Mouse (Mus musculus): ENCODE measurements around the gene Avpi1. TPM values are rescaled to one million over a fixed set of nuclear protein-coding genes. Genes with fewer than 3 reads are reported as not detected.
A peak's percentile ranks its signal among the peaks of the same experiment; 100 is the strongest.

Gene Avpi1
- polyA plus RNA-seq, 1 experiment from 2014 or later: 29.7 TPM

DNA sequence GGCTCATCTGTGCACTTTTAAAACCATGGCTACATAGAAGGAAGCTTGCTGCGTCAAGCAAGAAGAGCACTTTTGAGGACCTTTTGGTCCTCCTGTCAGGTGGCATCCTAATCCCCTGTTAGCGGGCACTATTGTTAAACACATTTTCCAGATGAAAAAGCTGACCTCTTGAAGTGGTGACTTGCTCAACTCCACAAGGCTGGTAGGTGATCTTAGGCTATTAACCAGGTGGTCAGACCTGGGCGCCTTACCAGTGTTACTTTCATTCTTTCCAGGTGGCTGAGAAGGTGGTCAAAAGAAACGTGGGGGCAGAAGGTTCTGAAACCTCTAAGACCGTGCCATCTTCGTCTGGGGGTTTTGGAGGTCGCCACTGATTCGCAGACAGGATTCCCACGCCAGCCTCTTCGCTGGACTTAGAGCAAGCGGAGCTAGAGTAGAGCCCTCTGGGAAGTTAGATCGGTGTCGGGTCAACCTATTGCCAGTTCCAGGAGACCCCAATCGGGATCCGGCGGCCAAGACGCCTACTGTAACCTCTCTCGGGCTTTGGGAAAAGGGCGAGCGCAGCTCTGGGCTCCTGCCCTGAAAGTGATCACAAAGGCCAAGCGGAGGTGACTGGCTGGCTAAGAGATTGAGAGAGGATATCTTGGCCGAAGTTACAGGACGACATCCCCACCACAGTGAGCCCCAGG lies 663 bp downstream of the Avpi1 start:
- H3K4me3 ChIP-seq: peak overlapping the region; percentile 75
- peak overlapping the region; percentile 95 for H3K4me2 ChIP-seq
- ATAC-seq (replicated peaks; ENCODE audit: insufficient number of reproducible peaks, insufficient read depth, low FRiP score, low read depth): no peak
- peak overlapping the region; percentile 92 for H3K27ac ChIP-seq
- peaks cover 42% of the 10 kb centered on the region for H3K4me1 ChIP-seq (replicated peaks)
- 6% methylated on average over 23 of the region's 23 CpGs for WGBS
- H3K27me3 ChIP-seq: no peaks in the 10 kb centered on the region
- peak overlapping the region; percentile 85 for H3K9ac ChIP-seq
- H3K9me3 ChIP-seq (replicated peaks): no peaks in the 10 kb centered on the region
- H3K36me3 ChIP-seq: peaks cover 10% of the 10 kb centered on the region; the same call in 1 of the 2 replicates

DNA sequence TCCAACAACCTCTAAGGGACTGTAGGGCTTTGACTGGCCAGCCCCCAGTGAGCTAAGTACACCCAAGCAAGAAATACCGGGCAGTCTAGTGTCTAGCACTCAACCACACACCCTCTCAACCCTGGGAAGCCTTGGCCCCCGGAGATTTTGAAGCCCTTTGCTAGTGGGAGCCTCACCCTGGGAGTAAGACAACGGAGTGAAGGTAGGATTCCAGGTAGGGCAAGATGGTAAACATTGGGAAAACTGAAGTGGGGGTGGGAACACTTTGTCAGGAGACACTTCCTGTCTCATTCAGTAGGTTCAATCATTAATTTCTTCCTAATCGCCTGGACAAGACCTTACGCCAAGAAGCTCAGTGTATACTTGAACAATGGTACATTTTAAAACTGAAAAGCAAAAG lies 1.8 kb downstream of the Avpi1 start:
- H3K9me3 ChIP-seq (replicated peaks): no peaks in the 10 kb centered on the region
- 79% methylated on average over 5 of the region's 5 CpGs for WGBS
- H3K4me2 ChIP-seq: no peak overlapping the region
- no peak for ATAC-seq (replicated peaks; ENCODE audit: insufficient number of reproducible peaks, insufficient read depth, low FRiP score, low read depth)
- H3K9ac ChIP-seq: no peak overlapping the region
- no peaks in the 10 kb centered on the region for H3K27me3 ChIP-seq
- H3K4me3 ChIP-seq: no peak overlapping the region
- H3K4me1 ChIP-seq (replicated peaks): peaks cover 42% of the 10 kb centered on the region
- no peak overlapping the region for H3K27ac ChIP-seq
- H3K36me3 ChIP-seq: peaks cover 20% of the 10 kb centered on the region

DNA sequence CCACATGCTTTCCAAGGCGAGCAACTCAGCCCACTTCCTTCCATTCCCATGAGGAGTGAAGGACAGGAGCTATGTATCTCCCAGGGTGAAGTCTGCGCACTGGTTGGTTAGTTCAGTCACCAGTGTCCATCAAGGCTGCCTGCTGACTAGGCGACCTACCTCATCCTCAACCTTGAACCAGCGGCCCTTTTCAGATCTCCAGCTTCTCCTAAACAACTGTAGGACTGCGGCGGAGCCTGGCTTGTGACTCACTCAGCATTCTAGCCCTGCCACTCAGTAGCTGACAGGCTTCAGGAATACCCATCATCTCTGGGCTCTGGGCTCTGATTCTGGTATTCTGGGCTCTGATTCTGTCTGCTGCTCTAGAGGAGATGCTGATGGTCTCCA lies 2.6 kb downstream of the Avpi1 start:
- Histone ChIP-seq H3K36me3 (peaks cover 29% of the 10 kb centered on the region), H3K4me2 (no peak overlapping the region), H3K9ac (no peak overlapping the region), H3K27me3 (no peaks in the 10 kb centered on the region), H3K9me3 (replicated peaks) (no peaks in the 10 kb centered on the region), H3K27ac (no peak overlapping the region), H3K4me1 (replicated peaks) (peaks cover 42% of the 10 kb centered on the region), H3K4me3 (no peak overlapping the region)
- ATAC-seq (replicated peaks; ENCODE audit: insufficient number of reproducible peaks, insufficient read depth, low FRiP score, low read depth): no peak
- WGBS: 74% methylated on average over 6 of the region's 6 CpGs

DNA sequence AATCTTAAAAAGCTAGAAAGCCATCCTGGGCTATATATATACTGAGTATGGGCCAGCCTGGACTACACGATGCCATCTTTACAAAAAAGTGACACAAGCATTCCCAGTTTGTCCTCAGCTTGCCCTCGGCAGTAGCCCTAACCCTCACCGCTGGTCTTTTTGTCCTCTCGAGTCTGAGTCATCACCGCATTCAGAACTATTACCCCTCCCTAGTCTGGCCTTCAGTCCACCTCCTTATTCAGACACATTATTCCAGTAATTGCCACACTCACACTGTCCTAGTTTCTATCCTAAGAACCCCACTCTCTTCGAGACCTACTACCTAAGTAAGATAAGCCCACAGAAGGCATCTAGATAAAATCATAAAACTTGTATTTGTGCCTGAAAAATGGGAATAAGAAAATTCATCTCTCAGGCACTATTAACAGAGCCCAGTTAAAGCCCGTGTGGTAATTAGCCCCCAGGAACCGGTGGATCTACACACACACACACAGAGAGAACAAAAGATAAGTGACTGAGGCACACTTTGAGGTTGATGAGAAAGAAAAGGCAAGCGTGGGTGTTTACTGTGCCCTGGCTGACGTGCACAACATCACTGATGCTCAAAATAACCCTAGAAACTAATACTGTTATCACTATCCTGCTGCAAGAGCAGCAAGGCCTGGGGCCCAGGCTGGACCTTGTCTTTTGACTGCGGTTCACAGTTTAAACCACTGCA lies 3.2 kb downstream of the Avpi1 start:
- no peak for ATAC-seq (replicated peaks; ENCODE audit: insufficient number of reproducible peaks, insufficient read depth, low FRiP score, low read depth)
- Histone ChIP-seq H3K9me3 (replicated peaks) (no peaks in the 10 kb centered on the region), H3K4me3 (no peak overlapping the region), H3K9ac (no peak overlapping the region), H3K36me3 (peaks cover 34% of the 10 kb centered on the region), H3K27ac (no peak overlapping the region), H3K27me3 (no peaks in the 10 kb centered on the region), H3K4me2 (no peak overlapping the region), H3K4me1 (replicated peaks) (peaks cover 42% of the 10 kb centered on the region)
- 64% methylated on average over 11 of the region's 11 CpGs for WGBS

DNA sequence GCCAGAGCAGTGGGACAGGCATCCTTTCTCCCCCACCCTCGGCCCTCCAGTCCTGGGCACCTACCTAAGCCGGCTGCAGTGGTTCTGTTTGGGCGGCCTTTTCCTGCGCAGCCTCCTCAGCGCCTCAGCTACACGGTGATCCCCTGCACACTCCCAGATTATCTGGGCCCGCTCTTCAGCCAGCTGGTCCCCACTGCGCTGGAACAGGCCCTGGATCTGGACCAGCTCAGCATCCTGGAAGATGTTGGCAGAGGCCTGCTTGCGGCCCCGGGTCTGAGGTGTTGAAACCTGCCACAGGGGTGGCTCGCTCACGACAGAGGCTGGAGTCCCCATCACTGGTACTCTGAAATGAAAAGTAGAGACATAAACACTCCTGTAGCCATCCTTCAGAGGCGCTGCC lies 4.2 kb downstream of the Avpi1 start:
- WGBS: 79% methylated on average over 13 of the region's 13 CpGs
- Histone ChIP-seq H3K4me1 (replicated peaks) (peaks cover 35% of the 10 kb centered on the region), H3K27ac (no peak overlapping the region), H3K9me3 (replicated peaks) (no peaks in the 10 kb centered on the region), H3K4me2 (no peak overlapping the region), H3K27me3 (no peaks in the 10 kb centered on the region), H3K9ac (no peak overlapping the region), H3K4me3 (no peak overlapping the region), H3K36me3 (peaks cover 38% of the 10 kb centered on the region)
- no peak for ATAC-seq (replicated peaks; ENCODE audit: insufficient number of reproducible peaks, insufficient read depth, low FRiP score, low read depth)

DNA sequence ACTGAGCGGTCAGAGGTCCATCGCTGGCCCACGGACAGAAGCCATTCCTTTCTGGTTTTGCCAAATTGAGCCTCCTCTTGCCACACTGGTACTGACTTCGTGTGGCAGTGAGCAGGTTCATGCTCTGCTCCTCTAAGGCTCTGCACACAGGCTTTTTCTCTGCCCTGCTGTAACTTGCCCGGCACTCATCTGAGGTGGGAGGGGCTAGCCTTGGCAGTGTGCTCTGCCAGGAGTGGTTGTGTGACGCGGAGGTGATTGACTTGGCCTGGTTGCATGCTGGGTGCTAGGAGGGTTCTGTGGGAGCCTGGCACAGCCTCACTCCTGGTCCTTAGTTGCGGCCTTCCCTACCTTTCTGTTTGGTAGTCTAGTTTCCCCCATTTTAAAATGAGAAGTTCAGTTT lies 8.4 kb downstream of the Avpi1 start:
- WGBS: 87% methylated on average over 8 of the region's 8 CpGs
- ATAC-seq (replicated peaks; ENCODE audit: insufficient number of reproducible peaks, insufficient read depth, low FRiP score, low read depth): no peak
- no peak overlapping the region for H3K4me2 ChIP-seq
- no peak overlapping the region for H3K4me3 ChIP-seq
- no peak overlapping the region for H3K27ac ChIP-seq
- H3K4me1 ChIP-seq (replicated peaks): peaks cover 6% of the 10 kb centered on the region
- H3K9me3 ChIP-seq (replicated peaks): no peaks in the 10 kb centered on the region
- H3K36me3 ChIP-seq: peaks cover 49% of the 10 kb centered on the region
- no peaks in the 10 kb centered on the region for H3K27me3 ChIP-seq
- no peak overlapping the region for H3K9ac ChIP-seq

DNA sequence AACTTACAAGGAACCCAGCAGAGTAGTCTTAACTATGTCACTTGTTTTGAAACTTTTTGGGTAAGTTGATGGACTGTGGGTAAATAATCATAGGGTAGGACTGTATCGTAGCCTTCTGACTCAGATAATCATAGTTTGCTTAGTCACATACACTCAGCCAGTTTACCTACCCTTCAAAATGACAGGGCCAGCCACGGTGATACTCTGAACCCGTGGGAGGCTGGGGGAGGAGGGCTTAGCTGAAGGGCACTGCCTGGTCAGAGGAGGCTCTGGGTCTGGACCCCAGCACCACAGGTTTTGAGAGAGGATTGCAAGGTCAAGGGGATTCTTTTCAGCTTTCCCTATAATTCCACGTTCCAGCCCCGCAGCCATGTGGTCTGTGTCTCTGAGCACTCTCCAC lies 10.3 kb downstream of the Avpi1 start:
- WGBS: 77% methylated on average over 5 of the region's 5 CpGs
- H3K36me3 ChIP-seq: peaks cover 58% of the 10 kb centered on the region
- H3K27ac ChIP-seq: no peak overlapping the region
- H3K4me1 ChIP-seq (replicated peaks): no peaks in the 10 kb centered on the region
- H3K27me3 ChIP-seq: no peaks in the 10 kb centered on the region
- no peak overlapping the region for H3K4me2 ChIP-seq
- H3K4me3 ChIP-seq: no peak overlapping the region
- H3K9ac ChIP-seq: no peak overlapping the region
- no peak for ATAC-seq (replicated peaks; ENCODE audit: insufficient number of reproducible peaks, insufficient read depth, low FRiP score, low read depth)
- no peaks in the 10 kb centered on the region for H3K9me3 ChIP-seq (replicated peaks)

DNA sequence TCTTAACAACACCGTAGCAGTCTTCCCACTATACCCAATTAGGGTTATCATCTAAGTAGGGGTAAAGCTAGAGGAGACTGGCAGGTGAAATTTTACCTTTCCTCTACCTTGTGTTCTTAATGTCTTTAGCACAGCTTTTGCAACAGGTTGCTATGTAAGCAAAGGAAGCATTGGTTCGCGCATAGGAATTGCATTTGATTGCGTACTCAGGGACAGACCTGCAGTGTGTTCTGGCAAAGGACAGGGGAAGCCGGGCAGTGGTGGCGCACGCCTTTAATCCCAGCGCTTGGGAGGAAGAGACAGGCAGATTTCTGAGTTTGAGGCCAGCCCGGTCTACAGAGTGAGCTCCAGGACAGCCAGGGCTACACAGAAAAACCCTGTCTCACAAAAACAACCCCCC lies 10.7 kb downstream of the Avpi1 start:
- Histone ChIP-seq H3K27me3 (no peaks in the 10 kb centered on the region), H3K4me3 (no peak overlapping the region), H3K9me3 (replicated peaks) (no peaks in the 10 kb centered on the region), H3K27ac (no peak overlapping the region), H3K4me1 (replicated peaks) (no peaks in the 10 kb centered on the region), H3K4me2 (no peak overlapping the region), H3K36me3 (peaks cover 58% of the 10 kb centered on the region), H3K9ac (no peak overlapping the region)
- 93% methylated on average over 9 of the region's 9 CpGs for WGBS
- ATAC-seq (replicated peaks; ENCODE audit: insufficient number of reproducible peaks, insufficient read depth, low FRiP score, low read depth): no peak

DNA sequence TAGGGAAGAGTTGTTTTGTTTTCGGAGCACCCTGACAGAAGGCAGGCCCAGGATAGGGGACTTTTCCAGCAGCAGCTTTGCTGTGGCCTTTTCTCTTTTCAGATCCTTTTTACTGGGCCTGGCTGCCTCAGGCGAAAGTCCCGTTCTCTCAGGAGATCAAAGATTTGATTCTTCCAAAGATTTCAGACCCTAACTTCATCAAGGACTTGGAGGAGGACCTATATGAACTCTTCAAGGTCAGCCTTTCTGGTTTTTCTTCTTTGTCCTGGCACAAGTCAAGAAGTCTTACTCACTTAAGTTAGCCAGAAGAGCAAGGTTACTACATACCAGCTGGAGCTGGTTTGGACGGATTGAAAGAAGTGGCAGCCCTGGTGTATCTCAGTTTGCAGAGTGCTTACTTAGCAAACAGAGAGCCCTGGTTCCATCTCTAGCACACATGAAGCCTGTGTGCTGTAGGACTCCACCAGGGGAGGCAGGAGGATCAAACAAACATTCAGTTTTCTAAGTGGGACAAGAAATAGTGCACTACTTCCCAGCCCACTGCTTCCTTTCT lies 13.0 kb downstream of the Avpi1 start:
- Histone ChIP-seq H3K4me3 (no peak overlapping the region), H3K4me1 (replicated peaks) (no peaks in the 10 kb centered on the region), H3K9me3 (replicated peaks) (no peaks in the 10 kb centered on the region), H3K27ac (no peak overlapping the region), H3K27me3 (no peaks in the 10 kb centered on the region), H3K4me2 (no peak overlapping the region), H3K36me3 (peaks cover 40% of the 10 kb centered on the region), H3K9ac (no peak overlapping the region)
- no peak for ATAC-seq (replicated peaks; ENCODE audit: insufficient number of reproducible peaks, insufficient read depth, low FRiP score, low read depth)
- WGBS: 85% methylated on average over 4 of the region's 4 CpGs

DNA sequence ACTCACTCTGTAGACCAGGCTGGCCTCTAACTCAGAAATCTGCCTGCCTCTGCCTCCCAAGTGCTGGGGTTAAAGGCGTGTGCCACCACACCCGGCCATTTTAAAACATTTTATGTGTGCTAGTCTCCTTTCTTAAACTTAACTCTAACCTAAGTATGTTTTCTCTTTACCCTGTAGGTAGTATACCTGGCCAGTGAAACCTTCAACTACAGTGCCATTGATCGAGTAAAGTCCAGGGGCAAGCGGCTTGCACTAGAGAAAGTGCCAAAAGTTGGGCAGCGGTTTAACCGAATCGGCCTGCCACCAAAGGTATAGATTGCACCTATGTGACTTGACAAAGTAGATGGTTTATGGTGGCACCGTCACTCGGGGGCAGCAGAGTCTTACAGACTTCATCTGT lies 24.2 kb downstream of the Avpi1 start:
- Histone ChIP-seq H3K4me3 (no peak overlapping the region), H3K36me3 (peaks cover 23% of the 10 kb centered on the region), H3K4me1 (replicated peaks) (no peaks in the 10 kb centered on the region), H3K9ac (no peak overlapping the region), H3K27ac (no peak overlapping the region), H3K4me2 (no peak overlapping the region), H3K9me3 (replicated peaks) (no peaks in the 10 kb centered on the region), H3K27me3 (no peaks in the 10 kb centered on the region)
- ATAC-seq (replicated peaks; ENCODE audit: insufficient number of reproducible peaks, insufficient read depth, low FRiP score, low read depth): no peak
- WGBS: 91% methylated on average over 9 of the region's 9 CpGs

DNA sequence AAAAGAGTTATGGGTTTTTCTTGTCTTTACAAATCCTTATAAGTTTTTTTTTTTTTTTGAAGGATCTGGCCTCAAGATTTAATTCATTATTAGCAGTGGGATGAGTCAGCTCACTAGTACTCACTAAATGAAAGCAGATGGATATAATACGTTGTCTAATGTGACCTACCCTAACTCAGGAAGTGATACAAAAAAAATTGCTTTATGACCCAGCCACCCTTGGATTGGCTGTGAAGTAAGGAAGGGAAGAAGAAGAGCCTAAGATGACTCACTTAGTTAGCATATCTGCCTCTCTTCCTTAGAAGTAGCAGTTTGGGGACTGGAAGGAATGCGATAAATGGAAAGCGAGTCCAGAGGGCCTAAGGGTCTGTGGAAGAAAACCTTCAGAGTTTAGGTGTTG lies 29.5 kb downstream of the Avpi1 start:
- H3K4me1 ChIP-seq (replicated peaks): no peaks in the 10 kb centered on the region
- H3K9ac ChIP-seq: no peak overlapping the region
- WGBS: 78% methylated on average over 3 of the region's 3 CpGs
- no peaks in the 10 kb centered on the region for H3K27me3 ChIP-seq
- no peak overlapping the region for H3K4me2 ChIP-seq
- H3K4me3 ChIP-seq: no peak overlapping the region
- H3K9me3 ChIP-seq (replicated peaks): no peaks in the 10 kb centered on the region
- no peak overlapping the region for H3K27ac ChIP-seq
- no peak for ATAC-seq (replicated peaks; ENCODE audit: insufficient number of reproducible peaks, insufficient read depth, low FRiP score, low read depth)
- H3K36me3 ChIP-seq: peaks cover 14% of the 10 kb centered on the region
